Mouse (Mus musculus) thymus, postnatal 4 days (tissue): ENCODE data around the gene Nop58.
"Not testable (repeated sequence)": the region's sequence is repeated elsewhere in the genome, so short reads cannot be mapped to it uniquely, and the experiment has no call there.

Source experiments
- DNase-seq: peaks from one replicate; pipeline ENCODE4 v3.0.0; 2021

The Nop58 gene

DNA sequence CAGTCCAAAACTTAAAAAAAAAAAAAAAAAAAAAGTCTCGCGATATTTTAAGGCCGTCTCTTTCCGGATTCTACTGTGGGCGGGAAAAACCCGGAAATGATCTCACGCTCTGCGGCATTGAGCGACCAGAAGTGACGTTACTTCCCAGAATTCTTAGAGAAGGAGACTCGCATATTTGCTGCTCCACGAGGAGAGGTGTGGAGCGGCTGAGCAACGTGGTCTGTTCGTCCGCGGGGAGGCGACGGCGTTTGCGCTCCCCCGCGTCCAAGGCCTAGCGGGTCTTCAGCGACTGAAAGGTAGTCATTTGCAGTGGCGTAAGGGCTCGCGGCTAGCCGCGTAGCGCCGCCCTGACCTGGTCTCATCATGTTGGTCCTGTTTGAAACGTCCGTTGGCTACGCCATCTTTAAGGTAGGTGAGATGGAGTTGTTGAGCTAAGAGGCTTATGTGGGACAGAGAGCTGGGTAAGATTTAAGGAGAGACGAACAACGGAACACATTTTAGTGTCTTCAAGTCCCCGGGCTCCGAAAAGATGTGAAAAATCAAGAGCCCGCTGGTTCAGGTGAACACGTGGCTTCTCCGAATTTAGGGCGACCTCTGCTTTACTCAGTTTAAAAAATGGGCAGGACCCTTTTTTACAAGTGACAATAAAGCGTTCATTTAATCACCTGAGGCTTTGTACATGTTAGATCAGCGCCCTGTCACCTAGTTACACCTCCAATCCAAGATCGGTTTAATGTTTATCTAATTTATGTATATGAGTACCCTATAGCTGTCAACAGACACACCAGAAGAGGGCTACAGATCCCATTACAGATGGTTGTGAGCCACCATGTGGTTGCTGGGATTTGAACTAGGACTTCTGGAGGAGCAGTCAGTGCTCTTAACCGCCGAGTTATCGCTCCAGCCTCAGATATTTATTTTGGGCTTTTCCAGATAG, at the start of gene Nop58:
Gene Nop58 (plus strand): TSS at position 153 of the 937 bp plus-strand sequence.
- peak; percentile 80 for DNase-seq

DNA sequence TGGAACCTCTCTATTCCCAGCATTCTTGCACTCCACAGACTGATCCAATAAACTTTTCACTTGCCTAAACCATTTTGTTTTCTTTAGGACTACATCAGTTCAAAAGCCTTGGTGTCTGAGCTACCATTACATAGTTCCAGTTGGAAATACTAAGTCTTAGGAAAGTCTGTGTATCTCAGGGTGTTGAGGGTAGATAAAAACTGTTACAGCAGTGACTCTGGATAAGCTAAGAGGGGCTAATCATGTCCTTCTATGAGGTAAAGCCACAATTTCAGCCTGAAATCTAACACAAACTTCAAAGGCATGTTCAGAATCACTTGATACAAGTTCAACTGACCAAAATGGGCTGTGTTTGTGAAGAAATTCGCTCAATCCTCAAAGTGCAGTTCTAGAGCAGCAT, 48.4 kb upstream of the Nop58 start:
- no peak for DNase-seq

DNA sequence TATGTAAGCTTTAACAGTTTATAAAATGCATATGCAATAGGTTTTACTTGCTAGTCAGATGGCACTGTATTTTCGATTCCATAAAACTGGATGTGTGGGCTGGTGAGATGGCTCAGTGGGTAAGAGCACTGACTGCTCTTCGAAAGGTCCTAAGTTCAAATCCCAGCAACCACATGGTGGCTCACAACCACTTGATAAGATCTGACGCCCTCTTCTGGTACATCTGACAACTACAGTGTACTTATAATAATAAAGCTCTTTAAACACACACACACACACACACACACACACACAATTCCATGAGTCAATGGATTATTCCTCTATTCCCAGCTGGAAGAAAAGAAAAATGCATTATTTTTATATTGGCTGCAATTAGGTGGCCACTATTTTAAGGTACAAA, 46.4 kb upstream of the Nop58 start:
- DNase-seq = no peak

DNA sequence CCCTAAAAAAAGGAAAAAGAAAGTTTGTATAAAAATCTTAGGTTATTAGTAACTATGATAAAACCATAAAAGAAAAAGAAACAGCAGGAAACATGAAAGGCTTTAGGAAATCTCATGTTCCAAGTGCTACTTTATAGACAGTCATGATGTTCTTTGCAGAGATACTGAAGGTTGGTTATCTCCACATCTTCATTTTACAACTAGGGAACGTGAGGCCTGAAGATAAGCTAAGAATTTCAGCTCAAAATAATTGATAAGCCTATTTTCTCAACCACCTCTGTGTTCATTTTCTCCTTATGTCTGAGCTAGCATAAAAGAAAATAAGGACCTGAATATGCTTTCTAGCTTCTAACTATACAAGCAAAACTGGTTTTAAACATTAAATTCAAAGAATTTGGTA, 42.3 kb upstream of the Nop58 start:
- no peak for DNase-seq

DNA sequence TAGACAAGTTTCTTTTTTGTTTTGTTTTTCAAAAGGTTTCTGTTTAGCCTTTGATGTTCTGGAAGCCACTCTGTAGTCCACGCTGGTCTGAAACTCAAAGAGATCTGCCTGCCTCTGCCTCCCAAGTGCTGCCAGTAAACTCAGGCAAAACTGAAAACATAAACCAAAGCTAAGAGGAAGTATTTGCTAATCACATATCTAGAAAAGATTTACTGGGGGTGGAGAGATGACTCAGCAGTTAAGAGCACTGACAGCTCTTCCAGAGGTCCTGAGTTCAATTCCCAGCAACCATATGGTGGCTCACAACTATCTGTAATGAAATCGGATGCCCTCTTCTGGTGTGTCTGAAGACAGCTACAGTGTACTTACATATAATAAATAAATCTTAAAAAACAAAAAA, 38.3 kb upstream of the Nop58 start:
- DNase-seq = not testable (repeated sequence)

DNA sequence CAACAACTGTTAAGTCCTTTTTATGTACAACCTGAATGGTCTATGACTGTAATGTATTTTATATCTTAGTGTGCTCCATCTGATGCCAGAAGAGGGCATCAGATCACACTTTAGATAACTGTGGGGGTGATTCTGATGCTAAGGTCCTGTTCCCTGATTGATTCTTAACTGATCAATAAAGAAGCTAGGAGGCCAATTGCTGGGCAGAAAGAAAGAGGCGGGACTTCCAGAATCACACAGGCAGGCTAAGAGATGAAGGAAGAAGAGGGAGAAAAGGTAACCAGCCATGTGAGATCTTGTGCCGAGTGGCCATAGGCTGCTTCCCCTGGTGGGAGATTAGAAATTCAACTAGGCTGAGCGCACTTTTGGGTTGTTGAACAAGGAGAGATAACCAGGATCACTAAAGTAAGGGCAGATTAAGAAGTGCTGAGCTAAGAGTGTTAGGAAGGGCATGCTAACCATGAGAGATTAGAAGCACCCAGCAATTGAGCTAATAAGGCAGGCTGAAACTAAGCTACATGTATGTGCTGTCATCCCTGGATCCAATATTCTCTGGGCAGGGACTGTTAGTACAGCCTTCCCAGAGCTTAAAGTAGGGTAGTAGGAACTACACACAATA, 33.5 kb upstream of the Nop58 start:
- DNase-seq = no peak

DNA sequence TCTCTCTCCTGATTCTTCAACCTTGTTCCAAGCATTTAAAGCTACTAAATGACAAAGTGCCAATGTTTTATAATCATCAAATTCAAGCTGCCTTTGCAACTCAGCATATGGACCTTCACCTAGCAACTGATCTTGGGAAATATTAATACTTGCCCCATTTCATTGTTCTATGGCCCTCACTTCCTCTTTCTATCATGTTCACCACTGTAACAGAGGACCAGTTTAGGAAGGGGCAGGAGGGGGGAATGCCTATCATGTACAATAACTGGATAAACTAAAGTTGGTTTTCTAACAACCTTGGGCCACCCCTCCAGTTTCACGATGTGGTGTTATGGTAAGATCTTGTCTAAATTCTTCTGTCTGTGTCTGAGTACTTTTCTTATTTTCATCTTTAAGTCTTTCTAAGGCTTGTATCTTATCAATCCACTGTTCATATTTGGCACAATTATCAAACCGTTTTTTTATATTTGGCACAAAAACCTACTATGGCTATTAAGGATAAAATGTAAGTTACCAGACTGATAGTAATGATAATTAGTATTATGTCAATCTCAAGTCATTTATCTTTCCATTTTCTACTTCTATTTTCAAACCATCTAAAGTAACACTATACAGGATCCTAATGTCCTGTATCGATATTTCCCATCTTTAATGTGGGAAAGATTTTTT, 31.4 kb upstream of the Nop58 start:
- DNase-seq = no peak

DNA sequence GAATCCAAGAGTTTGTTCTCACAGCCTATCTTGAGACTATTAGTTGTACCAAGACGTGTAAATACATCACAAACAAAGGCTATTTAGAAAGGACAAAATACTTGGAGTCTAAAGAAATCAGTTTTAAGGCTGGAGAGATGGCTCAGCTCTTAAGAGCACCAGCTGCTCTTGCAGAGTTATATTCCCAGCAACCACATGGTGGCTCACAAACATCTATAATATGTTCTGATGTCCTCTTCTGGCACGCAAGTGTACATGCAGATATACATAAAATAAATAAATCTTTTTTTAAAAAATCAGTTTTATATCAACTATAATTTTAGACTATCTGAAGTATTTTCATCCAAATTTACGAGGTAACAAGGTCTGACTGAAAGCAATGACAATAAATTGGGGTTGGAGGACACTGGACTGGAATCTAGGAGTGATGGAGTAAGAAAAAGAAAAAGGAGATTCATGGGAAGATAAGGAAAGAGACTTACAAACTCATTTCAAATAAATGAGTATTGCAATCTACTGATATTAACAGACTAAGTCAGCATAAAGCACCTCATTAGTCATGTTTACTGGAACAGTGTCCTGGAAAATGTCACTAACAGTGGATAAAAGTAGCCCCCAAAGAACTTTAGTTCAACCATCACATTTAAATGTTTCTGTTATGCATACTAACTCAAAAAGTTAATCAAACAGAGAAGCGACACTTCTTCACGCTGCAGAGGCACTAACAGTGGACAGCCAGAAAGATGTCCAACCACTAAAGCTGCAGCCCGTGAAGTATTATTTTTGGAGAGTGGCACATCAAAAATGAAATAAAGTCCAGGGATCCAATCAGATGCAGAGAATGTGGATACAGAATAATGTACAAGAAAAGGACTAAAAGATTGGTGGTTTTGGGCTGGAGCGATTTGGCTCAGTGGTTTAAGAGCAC, 28.3 kb upstream of the Nop58 start:
- DNase-seq = no peak

DNA sequence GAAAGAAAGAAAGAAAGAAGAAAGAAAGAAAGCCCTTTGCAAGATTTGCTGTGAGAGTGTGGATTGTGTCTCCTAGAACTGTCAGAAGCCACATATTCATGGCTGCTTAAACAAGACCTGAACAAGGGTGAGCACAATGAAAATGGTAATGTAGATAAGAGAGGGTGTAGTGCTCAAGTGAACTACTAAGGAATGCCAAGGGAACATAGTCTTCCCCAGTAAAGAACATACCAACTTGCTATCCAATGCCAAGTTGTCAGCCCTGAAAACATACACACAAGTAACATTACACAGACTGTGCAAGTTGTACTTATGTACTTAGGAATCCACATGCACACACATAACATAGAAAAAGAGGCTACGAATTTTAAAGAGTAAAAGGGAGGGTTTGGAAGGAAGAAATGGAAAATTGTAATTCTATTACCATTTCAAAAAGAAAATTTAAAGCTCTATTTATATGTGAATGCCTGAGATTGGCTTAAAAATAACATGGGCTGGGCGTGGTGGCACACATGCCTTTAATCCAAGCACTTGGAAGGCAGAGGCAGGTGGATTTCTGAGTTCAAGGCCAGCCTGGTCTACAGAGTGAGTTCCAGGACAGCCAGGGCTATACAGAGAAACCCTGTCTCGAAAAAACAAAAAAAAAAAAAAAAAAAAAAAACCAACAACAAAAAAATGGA, 21.2 kb upstream of the Nop58 start:
- DNase-seq = no peak

DNA sequence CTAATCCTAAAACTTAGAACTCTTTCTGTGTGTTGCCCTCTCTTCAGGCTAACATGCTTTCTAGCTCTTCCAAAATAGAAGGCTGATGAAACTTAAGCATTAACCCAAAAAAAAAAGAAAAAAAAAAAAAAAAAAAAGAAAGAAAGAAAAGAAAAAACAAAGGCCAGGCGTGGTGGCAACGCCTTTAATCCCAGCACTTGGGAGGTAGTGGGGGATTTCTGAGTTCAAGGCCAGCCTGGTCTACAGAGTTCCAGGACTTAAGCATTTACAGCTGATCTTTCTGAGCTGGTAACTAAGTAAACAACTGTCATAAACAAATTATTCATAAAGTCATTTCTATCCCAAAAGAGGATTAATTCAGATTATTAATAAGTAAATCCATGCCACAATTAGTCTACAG, 15.9 kb upstream of the Nop58 start:
- DNase-seq = no peak

DNA sequence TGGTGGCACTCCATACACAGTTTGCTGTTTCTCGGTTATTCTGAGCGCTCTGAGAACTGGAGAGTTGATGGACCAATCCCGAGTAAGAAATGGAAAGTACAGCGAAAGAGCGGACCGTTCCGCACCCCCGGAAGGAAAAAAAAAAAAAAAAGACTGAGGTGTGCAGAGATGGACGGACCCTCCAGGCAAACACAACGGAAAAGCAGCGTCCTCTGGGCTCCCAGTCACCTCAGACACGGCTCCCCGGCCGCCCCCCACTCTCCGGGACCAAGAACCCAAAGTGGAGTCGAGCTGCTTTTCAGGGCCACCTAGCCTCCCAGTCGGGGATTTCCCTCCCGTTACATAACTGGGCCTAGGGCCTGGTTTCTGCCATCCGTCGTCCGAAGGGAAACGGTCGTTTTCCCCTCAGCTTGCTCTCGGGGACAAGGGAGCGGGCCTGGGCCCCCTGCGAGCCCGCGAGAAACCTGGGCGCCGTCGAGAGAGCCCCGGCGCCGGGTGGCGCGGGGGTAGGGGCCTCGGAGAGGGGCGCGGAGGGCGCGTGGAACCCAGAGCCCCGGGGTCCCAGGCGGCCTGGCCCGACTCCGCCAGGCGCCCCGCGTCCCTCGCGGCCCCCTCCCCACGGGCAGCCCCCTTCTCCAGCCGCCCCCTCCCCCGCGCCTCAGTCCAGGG, 14.7 kb upstream of the Nop58 start:
- DNase-seq = peak; percentile 58

DNA sequence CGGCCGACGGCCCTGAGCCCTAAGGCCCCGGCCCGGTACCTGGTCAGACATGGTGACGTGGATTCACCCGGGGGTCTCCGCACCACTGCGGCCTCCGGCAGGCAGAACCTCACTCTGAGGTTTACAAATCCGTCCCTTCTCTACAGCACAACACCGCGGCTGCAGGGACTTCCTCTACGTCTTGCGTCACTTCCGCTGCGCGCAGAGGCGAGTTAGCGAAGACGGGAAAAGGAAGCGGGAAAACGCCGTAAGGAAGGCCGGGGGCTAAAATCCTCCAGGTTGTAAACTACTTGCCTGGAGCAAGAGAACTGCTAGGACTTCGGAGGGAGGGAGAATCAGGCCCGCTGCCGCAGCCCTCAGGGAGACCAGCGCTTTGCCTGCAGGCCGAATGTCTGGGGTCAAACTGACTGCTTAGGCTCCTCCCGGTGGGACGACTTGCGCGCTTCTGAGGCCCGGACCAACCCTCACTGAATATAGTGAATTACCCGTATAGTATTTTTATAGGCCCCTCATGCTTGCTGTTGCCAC, 14.1 kb upstream of the Nop58 start, which contains the start of gene Sumo1:
Gene Sumo1 (minus strand): TSS at position 194 of the 528 bp plus-strand sequence.
- DNase-seq = peak; percentile 89

DNA sequence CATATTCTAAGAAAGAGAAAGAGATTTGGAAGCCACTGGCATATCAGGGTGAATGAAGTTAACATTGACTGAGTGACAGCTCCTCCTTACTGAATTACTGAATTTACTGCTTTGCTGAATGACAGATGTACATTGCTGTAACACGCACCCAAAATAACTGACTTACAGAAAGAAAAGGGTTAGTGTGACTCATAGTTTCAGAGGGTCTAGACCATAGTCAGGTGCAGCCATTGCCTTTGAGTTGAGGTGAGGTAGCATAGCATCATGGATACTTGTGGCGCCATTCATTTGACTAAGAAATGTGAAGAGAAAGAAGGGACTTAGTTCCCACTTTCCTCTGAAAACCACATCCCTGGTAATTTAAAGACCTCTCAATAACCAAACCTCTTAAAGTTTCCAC, 11.1 kb upstream of the Nop58 start:
- DNase-seq = no peak

DNA sequence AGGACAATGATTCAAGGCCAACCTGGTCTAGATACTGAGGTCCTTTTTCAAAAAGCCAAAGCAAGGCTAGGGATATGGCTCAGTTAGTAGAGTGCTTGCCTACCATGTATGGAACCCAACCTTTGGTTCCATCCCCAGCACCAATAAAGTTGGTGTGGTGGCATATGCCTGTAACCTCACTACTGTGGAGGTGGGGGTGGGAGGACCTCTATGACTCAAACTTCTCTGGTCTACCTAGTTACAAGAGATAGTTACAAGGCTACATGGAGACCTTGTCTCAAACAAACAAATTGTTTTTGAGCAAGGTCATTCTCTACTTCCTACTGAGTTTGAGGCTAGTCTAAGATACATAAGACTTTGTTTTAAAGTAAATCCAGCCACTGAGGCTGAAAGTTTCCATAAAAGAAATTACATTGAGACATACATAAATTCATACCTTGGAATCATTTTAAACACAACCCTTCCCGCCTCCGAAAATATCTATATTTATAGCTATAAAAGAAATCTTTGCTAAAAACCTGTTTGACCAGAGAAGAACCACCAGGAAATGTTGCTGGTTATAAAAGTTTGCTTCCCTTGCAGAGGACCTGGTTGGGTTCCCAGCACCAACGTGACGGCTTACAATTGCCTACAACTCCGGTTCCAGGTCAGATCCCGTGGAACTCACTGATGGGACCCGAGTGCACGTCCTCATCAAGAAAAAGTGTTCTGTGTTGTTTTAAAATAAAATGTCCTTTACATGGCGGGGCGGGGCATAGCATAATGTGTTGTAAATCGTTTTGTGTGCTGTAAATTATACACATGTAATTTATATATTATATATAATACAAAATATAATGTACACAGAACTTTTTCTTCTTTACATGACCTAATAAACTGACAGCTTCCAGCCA, 599 bp upstream of the Nop58 start:
- DNase-seq = peak; percentile 52

DNA sequence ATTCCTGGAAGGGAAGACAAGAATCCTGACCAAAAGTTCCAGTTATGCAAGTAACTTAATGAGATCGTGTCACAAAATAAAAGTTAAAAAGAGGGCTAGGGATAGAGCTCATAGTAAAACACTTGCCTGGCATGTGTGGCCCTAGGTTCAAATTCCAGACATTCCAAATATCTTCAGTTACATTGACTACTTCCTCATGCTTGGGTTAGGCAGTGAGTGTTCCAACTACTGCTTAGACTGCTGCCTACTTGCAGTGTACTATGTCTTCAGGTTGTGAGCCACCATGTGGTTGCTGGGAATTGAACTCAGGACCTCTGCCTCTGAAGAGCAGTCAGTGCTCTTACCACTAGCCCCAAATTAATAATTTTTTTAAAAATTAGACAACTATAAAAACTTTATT, 2.7 kb downstream of the Nop58 start:
- no peak for DNase-seq

DNA sequence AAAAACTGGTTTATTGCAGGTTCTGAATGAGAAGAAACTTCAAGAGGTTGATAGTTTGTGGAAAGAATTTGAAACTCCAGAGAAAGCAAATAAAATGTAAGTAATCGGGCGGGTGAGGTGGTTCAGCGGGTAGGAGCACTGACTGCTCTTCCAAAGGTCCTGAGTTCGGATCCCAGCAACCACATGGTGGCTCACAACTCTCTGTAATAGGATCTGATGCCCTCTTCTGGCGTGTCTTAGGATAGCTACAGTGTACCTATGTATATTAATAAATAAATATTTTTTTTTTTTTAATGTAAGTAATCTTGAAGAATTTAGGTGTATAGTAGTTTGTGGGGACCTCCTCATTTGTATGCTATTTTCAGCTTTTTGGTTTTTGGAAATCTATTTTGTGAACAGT, 5.7 kb downstream of the Nop58 start:
- no peak for DNase-seq

DNA sequence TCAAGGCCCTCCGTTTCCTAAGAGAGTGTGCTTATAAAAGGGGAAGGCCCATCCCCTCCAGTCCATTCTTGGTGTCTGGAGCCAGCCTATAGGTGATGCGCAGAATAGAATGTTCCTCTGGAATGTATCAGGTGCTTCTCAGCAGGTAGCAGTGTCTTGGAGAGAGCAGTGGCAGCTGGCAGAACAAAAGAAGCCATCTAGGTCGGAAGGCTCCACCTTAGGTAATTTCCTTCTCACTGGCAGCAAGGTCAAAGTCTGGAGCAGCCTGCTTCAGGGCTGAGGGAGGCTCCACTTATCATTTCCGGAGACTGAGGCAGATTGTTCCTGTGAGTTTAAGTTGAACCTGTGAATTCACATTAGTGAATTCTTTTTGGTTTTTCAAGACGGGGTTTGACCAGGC, 13.0 kb downstream of the Nop58 start:
- DNase-seq = no peak

DNA sequence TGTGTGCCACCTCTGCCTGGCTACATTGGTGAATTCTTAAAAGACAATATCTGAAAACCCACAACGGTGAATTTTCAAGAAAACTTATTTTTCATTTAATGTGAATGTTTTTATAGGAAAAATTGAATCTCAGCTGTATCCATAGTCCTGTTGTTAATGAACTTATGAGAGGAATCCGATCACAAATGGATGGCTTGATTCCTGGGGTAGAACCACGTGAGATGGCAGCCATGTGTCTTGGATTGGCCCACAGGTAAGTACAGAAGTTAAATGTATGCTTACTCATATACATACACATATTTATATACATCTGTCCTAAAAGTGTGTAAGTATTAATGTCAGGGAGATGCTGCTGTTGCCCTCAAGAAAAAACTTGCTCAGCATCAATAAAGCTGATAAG, 13.4 kb downstream of the Nop58 start:
- no peak for DNase-seq

DNA sequence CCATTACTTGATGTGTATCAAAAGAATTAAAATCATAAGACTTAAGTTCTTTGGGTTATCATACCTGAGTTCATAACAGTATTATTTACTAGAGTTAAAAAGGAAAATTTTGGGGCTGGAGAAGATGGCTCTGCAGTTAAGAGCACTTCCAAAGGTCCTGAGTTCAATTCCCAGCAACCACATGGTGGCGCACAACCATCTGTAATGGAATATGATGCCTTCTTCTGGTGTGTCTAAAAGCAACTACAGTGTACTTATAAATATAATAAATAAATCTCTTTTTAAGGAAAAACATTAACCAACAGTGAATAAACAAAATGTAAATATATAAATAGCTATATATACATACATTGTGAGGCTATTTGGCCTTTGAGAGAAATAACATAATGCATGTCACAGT, 17.0 kb downstream of the Nop58 start:
- DNase-seq = peak; percentile 15

DNA sequence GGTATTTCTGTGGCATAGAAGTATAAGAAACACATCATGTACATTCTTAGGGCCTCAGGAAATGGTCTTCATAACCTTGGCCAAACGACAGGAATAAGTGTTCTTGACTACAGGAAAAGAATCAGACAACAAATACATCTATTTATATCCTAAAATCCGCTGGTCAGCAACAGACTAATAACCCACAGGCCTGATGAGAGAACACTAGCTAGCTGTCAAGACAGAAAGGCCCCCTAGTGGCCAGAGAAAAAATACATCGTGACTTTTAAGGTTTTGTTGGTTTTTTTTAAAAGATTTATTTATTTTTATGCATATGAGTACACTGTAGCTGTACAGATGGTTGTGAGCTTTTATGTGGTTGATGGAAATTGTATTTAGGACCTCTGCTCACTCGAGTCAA, 35.1 kb downstream of the Nop58 start:
- DNase-seq = peak; percentile 9
